Mouse (Mus musculus): ENCODE results near the gene Vmn1r2. TPM values are rescaled to one million over a fixed set of nuclear protein-coding genes. Genes with fewer than 3 reads are reported as not detected.
"Not testable (repeated sequence)": the region's sequence is repeated elsewhere in the genome, so short reads cannot be mapped to it uniquely, and the experiment has no call there.

Gene Vmn1r2
- polyA plus RNA-seq, 1 experiment: not detected

GRCm38 (mm10) chr4:3209643-3210217 is 42.6 kb downstream of the Vmn1r2 start:
- H3K27me3 ChIP-seq (ENCODE audit: control insufficient read depth, insufficient read depth, insufficient read length); H3ac ChIP-seq (ENCODE audit: control insufficient read depth, insufficient read length, low read depth); H3K4me3 ChIP-seq (ENCODE audit: insufficient read depth, poor library complexity, severe bottlenecking): not testable (repeated sequence)

DNA sequence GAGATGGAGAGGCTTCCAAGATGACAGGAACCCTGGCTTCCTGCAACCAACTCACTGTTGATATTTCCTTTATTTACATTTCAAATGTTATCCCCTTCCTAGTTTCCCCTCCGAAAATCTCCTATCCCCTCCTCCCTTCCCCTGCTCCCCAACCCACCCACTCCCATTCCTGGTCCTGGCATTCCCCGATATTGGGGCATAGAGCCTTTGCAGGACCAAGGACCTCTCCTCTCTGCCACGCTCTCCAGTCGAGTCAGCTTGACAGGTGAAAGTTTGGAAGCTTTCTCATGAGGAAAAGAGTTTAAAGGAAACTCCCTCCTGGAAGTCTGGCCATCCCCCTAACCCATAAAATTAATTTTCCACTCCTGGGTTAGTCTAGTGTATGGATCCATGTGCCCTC is 46.2 kb downstream of the Vmn1r2 start:
- H3K27me3 ChIP-seq (ENCODE audit: control insufficient read depth, insufficient read depth, insufficient read length); H3K36me3 ChIP-seq (ENCODE audit: control insufficient read depth, insufficient read depth); H3ac ChIP-seq (ENCODE audit: control insufficient read depth, insufficient read length, low read depth); H3K4me3 ChIP-seq (ENCODE audit: insufficient read depth, poor library complexity, severe bottlenecking); H3K79me3 ChIP-seq (ENCODE audit: low read depth); H3K79me2 ChIP-seq (ENCODE audit: control insufficient read depth, insufficient read depth): not testable (repeated sequence)

More at GRCm38 (mm10) chr4:3209643-3210217, 42.6 kb downstream of the Vmn1r2 start:
- H3K79me3 ChIP-seq (ENCODE audit: low read depth); H3K79me2 ChIP-seq (ENCODE audit: control insufficient read depth, insufficient read depth); H3K36me3 ChIP-seq (ENCODE audit: control insufficient read depth, insufficient read depth): not testable (repeated sequence)

- not testable (repeated sequence) for H3K79me3 ChIP-seq (ENCODE audit: low read depth); H3K79me2 ChIP-seq (ENCODE audit: control insufficient read depth, insufficient read depth); H3K36me3 ChIP-seq (ENCODE audit: control insufficient read depth, insufficient read depth); H3K4me3 ChIP-seq (ENCODE audit: insufficient read depth, poor library complexity, severe bottlenecking); H3K27me3 ChIP-seq (ENCODE audit: control insufficient read depth, insufficient read depth, insufficient read length); H3ac ChIP-seq (ENCODE audit: control insufficient read depth, insufficient read length, low read depth)
Measured at GRCm38 (mm10) chr4:3216382-3216781, 49.3 kb downstream of the Vmn1r2 start.

Other genes starting within 250 kb of the Vmn1r2 start
- gene Vmn1r3, start 18.0 kb downstream of the Vmn1r2 start, polyA plus RNA-seq (2012; fragmentation: generic; extraction: Trizol): not detected

Measured in C2C12 (cell line).